Mouse (Mus musculus) left cerebral cortex, postnatal 14 days (tissue): ENCODE measurements around the gene Pou2f3. TPM values are rescaled to one million over a fixed set of nuclear protein-coding genes. Genes with fewer than 3 reads are reported as not detected.
"Not testable (repeated sequence)": the region's sequence is repeated elsewhere in the genome, so short reads cannot be mapped to it uniquely, and the experiment has no call there.

Experiments used
- DNase-seq, 2 experiments: peaks; one replicate each; pipeline ENCODE4 v3.0.0; 2021 to 2022; ENCODE audit warnings: low spot score in 2 of 2, mixed read lengths in 1 of 2
- intact Hi-C: fragments of 180-260 bp; cut with DNase I; formaldehyde crosslinking; loops from one replicate; pipeline ENCODE4 v1.15.1; 2025
- total RNA-seq, 2 experiments: library from RNA; stranded (reverse); gene quantifications; 2 replicates each; pipeline ENCODE4 v1.2.3; 2021

Pou2f3 gene
- total RNA-seq, 2 experiments from 2014 or later = not detected

GRCm38 (mm10) chr9:43188309-43189020 lies 21.7 kb downstream of the Pou2f3 start:
- intact Hi-C loops = no loop called here
- no peak for DNase-seq

- DNase-seq = no peak
- intact Hi-C loops = no loop called here
Measured at GRCm38 (mm10) chr9:43179614-43180013, 30.6 kb downstream of the Pou2f3 start.

- intact Hi-C loops = no loop called here
- no peak for DNase-seq
Measured at GRCm38 (mm10) chr9:43178172-43178571, 32.0 kb downstream of the Pou2f3 start.

GRCm38 (mm10) chr9:43167081-43167480 lies 43.1 kb downstream of the Pou2f3 start:
- intact Hi-C loops = no loop called here
- DNase-seq = no peak

- DNase-seq = no peak
- intact Hi-C loops = no loop called here
Measured at GRCm38 (mm10) chr9:43166346-43166745, 43.8 kb downstream of the Pou2f3 start.

GRCm38 (mm10) chr9:43155960-43156359 lies 54.2 kb downstream of the Pou2f3 start:
- intact Hi-C loops = no loop called here
- DNase-seq = no peak

- intact Hi-C loops = no loop called here
- DNase-seq = no peak
Measured at GRCm38 (mm10) chr9:43151779-43152178, 58.4 kb downstream of the Pou2f3 start.

GRCm38 (mm10) chr9:43150957-43151356 lies 59.2 kb downstream of the Pou2f3 start:
- DNase-seq = no peak
- intact Hi-C loops = no loop called here

- intact Hi-C loops = no loop called here
- peak; percentile 67 to 71 for DNase-seq
Measured at GRCm38 (mm10) chr9:43150075-43150474, 60.1 kb downstream of the Pou2f3 start.

- intact Hi-C loops = no loop called here
- DNase-seq = no peak
Measured at GRCm38 (mm10) chr9:43149498-43149897, 60.7 kb downstream of the Pou2f3 start.

- no peak for DNase-seq
- intact Hi-C loops = no loop called here
Measured at GRCm38 (mm10) chr9:43145196-43145595, 65.0 kb downstream of the Pou2f3 start.

- intact Hi-C loops = loop anchor here (5.0 kb wide), 1 partner anchor 143 kb away; no protein-coding TSS in a partner anchor
- DNase-seq = peak in 1 of 2 experiments; percentile 69
Measured at GRCm38 (mm10) chr9:43144206-43144810, 65.9 kb downstream of the Pou2f3 start.

GRCm38 (mm10) chr9:43141839-43142238 lies 68.3 kb downstream of the Pou2f3 start:
- DNase-seq = peak; percentile 68 to 86

GRCm38 (mm10) chr9:43133525-43133924 lies 76.6 kb downstream of the Pou2f3 start:
- DNase-seq = peak; percentile 70 to 81
- intact Hi-C loops = no loop called here

More at GRCm38 (mm10) chr9:43141839-43142238, 68.3 kb downstream of the Pou2f3 start:
- intact Hi-C loops = loop anchor here (1.0 to 5.0 kb wide), 2 partner anchors 69 to 145 kb away; no protein-coding TSS in a partner anchor

- no peak for DNase-seq
- intact Hi-C loops = no loop called here
Measured at GRCm38 (mm10) chr9:43132380-43132779, 77.8 kb downstream of the Pou2f3 start.

- intact Hi-C loops = no loop called here
- DNase-seq = no peak
Measured at GRCm38 (mm10) chr9:43131940-43132339, 78.2 kb downstream of the Pou2f3 start.

- no peak for DNase-seq
- intact Hi-C loops = no loop called here
Measured at GRCm38 (mm10) chr9:43130684-43131083, 79.5 kb downstream of the Pou2f3 start.

GRCm38 (mm10) chr9:43127101-43127787 lies 82.9 kb downstream of the Pou2f3 start:
- DNase-seq = no peak
- intact Hi-C loops = no loop called here

GRCm38 (mm10) chr9:43122379-43122778 lies 87.8 kb downstream of the Pou2f3 start:
- DNase-seq = no peak
- intact Hi-C loops = no loop called here

- DNase-seq, intact Hi-C loops: not testable (repeated sequence)
Measured at GRCm38 (mm10) chr9:43121948-43122347, 88.2 kb downstream of the Pou2f3 start.
